Mouse (Mus musculus) cerebellum, adult 2 months (tissue): ENCODE data around the gene Tecta.

Source experiments
- CTCF ChIP-seq: fragments of 200-500 bp; IDR thresholded peaks from 2 replicates; pipeline ENCODE4 v1.5.1; 2011; ENCODE audit warnings: low read depth, mild to moderate bottlenecking, control low read depth, low read length, moderate library complexity, borderline replicate concordance; ENCODE audit not compliant: insufficient read depth
- POLR2A ChIP-seq: fragments of 200-500 bp; IDR thresholded peaks from 2 replicates; pipeline ENCODE4 v1.6.1; 2011; ENCODE audit warnings: low read length, control low read depth, borderline replicate concordance; ENCODE audit not compliant: insufficient read depth

GRCm38 (mm10) chr9:42339151-42339550 lies 60.6 kb downstream of the Tecta start:
- TF ChIP-seq CTCF (no peak), POLR2A (no peak)
